Comparison of ENCODE assay signal across 10 mouse cellular contexts in genomic region chr16:76762619-76763283, GRCm38 (mm10).
DNase-seq lines count a peak whose midpoint lies in the region; ATAC-seq and TF ChIP-seq lines count a peak whose summit lies in the region.
"Had no signal": no experiment of that assay in that cellular context is flagged by ENCODE, and none has a peak within 500 bp of the region (broad histone marks: within the 10 kb centered on the region; RNA-seq: fewer than 3 reads in every experiment).

No protein-coding gene starts in this region.

- no peak overlapping the region for H3K4me2 ChIP-seq in hindbrain, embryonic 16.5 days (ENCODE audit: low read length)
- H3K4me2 ChIP-seq in lung, postnatal 0 days (replicated peaks; ENCODE audit: low read depth, low read length) = no peak overlapping the region
- no peak overlapping the region for H3K4me2 ChIP-seq in forebrain, embryonic 12.5 days
- H3K4me2 ChIP-seq: hindbrain, embryonic 14.5 days had no signal

- WGBS in hindbrain, embryonic 10.5 days = under 1% methylated on average over 8 of the region's 8 CpGs
- 9% methylated on average over 8 of the region's 8 CpGs for WGBS in hindbrain, embryonic 16.5 days
- WGBS in lung, postnatal 0 days = 16% methylated on average over 8 of the region's 8 CpGs
- 8% methylated on average over 8 of the region's 8 CpGs for WGBS in forebrain, embryonic 12.5 days

- TF ChIP-seq EP300 in lung, postnatal 0 days (IDR thresholded peaks at IDR 0.05) = no peak

- TF ChIP-seq CTCF in lung, postnatal 0 days (IDR thresholded peaks at IDR 0.05) = no peak

- H3K9me3 ChIP-seq in hindbrain, embryonic 10.5 days = no peaks in the 10 kb centered on the region
- H3K9me3 ChIP-seq in hindbrain, embryonic 16.5 days (ENCODE audit: control insufficient read depth, low read length) = no peaks in the 10 kb centered on the region
- H3K9me3 ChIP-seq in lung, postnatal 0 days (ENCODE audit: low read length) = no peaks in the 10 kb centered on the region
- no peaks in the 10 kb centered on the region for H3K9me3 ChIP-seq in forebrain, embryonic 12.5 days

- H3K36me3 ChIP-seq in hindbrain, embryonic 10.5 days = no peaks in the 10 kb centered on the region
- H3K36me3 ChIP-seq in hindbrain, embryonic 16.5 days (ENCODE audit: control insufficient read depth, insufficient read depth, low read length) = no peaks in the 10 kb centered on the region
- no peaks in the 10 kb centered on the region for H3K36me3 ChIP-seq in lung, postnatal 0 days (ENCODE audit: insufficient read depth, low read length)
- no peaks in the 10 kb centered on the region for H3K36me3 ChIP-seq in forebrain, embryonic 12.5 days (replicated peaks)

- DNase-seq in hindbrain, embryonic 10.5 days (ENCODE audit: low spot score) = peak; percentile 84
- peak; percentile 79 for DNase-seq in R1 (ENCODE audit: low read depth, low spot score)
- peak; percentile 58 for DNase-seq in hindlimb bud, embryonic 11.5 days (ENCODE audit: extremely low spot score, low read depth, low spot score)
- DNase-seq in lung, postnatal 0 days (ENCODE audit: low spot score) = peak; percentile 24
- DNase-seq in urinary bladder, postnatal 14 days (ENCODE audit: low spot score) = no peak
- no peak for DNase-seq in ovary, adult 18-20 months (ENCODE audit: low spot score)

- H3K4me3 ChIP-seq in hindbrain, embryonic 10.5 days = no peak overlapping the region
- H3K4me3 ChIP-seq in hindbrain, embryonic 16.5 days (ENCODE audit: low read length) = no peak overlapping the region
- H3K4me3 ChIP-seq in lung, postnatal 0 days (ENCODE audit: low read depth, low read length) = no peak overlapping the region
- H3K4me3 ChIP-seq in forebrain, embryonic 12.5 days (replicated peaks) = no peak overlapping the region

- H3K4me1 ChIP-seq in hindbrain, embryonic 10.5 days (replicated peaks) = peaks cover 35% of the 10 kb centered on the region
- H3K4me1 ChIP-seq in hindbrain, embryonic 16.5 days (ENCODE audit: control insufficient read depth, insufficient read depth, low read depth, low read length) = no peaks in the 10 kb centered on the region
- peaks cover 5% of the 10 kb centered on the region; the same call in 1 of the 2 replicates for H3K4me1 ChIP-seq in lung, postnatal 0 days (ENCODE audit: insufficient read depth, low read depth, low read length)
- no peaks in the 10 kb centered on the region for H3K4me1 ChIP-seq in forebrain, embryonic 12.5 days

- no peak for ATAC-seq in hindbrain, embryonic 16.5 days
- no peak for ATAC-seq in lung, postnatal 0 days
- no peak for ATAC-seq in forebrain, embryonic 12.5 days (ENCODE audit: low FRiP score)

- no peak overlapping the region for H3K27ac ChIP-seq in hindbrain, embryonic 10.5 days
- no peak overlapping the region for H3K27ac ChIP-seq in hindbrain, embryonic 16.5 days (ENCODE audit: low read depth, low read length)
- H3K27ac ChIP-seq in lung, postnatal 0 days (ENCODE audit: low read length) = no peak overlapping the region
- H3K27ac ChIP-seq in forebrain, embryonic 12.5 days = no peak overlapping the region
- H3K27ac ChIP-seq: hindbrain, embryonic 14.5 days; macrophage had no signal

- no peak overlapping the region for H3K9ac ChIP-seq in hindbrain, embryonic 16.5 days (ENCODE audit: low read depth, low read length)
- no peak overlapping the region for H3K9ac ChIP-seq in lung, postnatal 0 days (replicated peaks; ENCODE audit: low read depth)
- H3K9ac ChIP-seq in forebrain, embryonic 12.5 days = no peak overlapping the region
- H3K9ac ChIP-seq: hindbrain, embryonic 14.5 days had no signal

- no peaks in the 10 kb centered on the region; the same call in 1 of the 2 replicates for H3K27me3 ChIP-seq in hindbrain, embryonic 10.5 days (ENCODE audit: insufficient read depth, poor library complexity, severe bottlenecking)
- H3K27me3 ChIP-seq in hindbrain, embryonic 16.5 days (replicated peaks; ENCODE audit: control insufficient read depth, insufficient read depth, low read length) = no peaks in the 10 kb centered on the region
- H3K27me3 ChIP-seq in lung, postnatal 0 days (replicated peaks; ENCODE audit: insufficient read depth, low read length) = no peaks in the 10 kb centered on the region
- no peaks in the 10 kb centered on the region for H3K27me3 ChIP-seq in forebrain, embryonic 12.5 days

Comparison
In these comparisons a context has a peak if more than half of its experiments do, and no peak if none do; other contexts are left out.
1. DNase-seq: peak in hindbrain, embryonic 10.5 days (single experiment), R1 (single experiment), hindlimb bud, embryonic 11.5 days (single experiment) and lung, postnatal 0 days (single experiment); none in urinary bladder, postnatal 14 days (single experiment) and ovary, adult 18-20 months (single experiment).